Mouse (Mus musculus) left cerebral cortex, adult 8-10 months (tissue): ENCODE results near the gene Aifm1. TPM values are rescaled to one million over a fixed set of nuclear protein-coding genes. Genes with fewer than 3 reads are reported as not detected.

Experiments used
- DNase-seq, 2 experiments: peaks; one replicate each; pipeline ENCODE4 v3.0.0; 2022; ENCODE audit warnings: low spot score in 2 of 2
- total RNA-seq, 4 experiments: library from RNA; stranded (reverse); gene quantifications; 2 replicates each; pipeline ENCODE4 v1.2.4; 2022

The Aifm1 gene
- total RNA-seq, 4 experiments from 2014 or later = 23.6 to 26.2 (median 24.7) TPM

GRCm38 (mm10) chrX:48425280-48425679, 88.1 kb downstream of the Aifm1 start:
- no peak for DNase-seq

Other genes starting within 250 kb of the Aifm1 start
- 10 to 100 TPM; 19.9 to 24.8 (median 22.8) TPM for gene Bcorl1, start 172.2 kb downstream of the Aifm1 start, total RNA-seq
- gene Elf4, start 50.4 kb downstream of the Aifm1 start, total RNA-seq = 1 to 10 TPM; 1.0 to 2.8 (median 1.7) TPM
- gene Rab33a, start 5.7 kb upstream of the Aifm1 start, total RNA-seq = 10 to 100 TPM; 30.2 to 39.6 (median 33.8) TPM
- gene Zfp280c, start 80.9 kb upstream of the Aifm1 start, total RNA-seq = 10 to 100 TPM; 21.1 to 24.8 (median 23.1) TPM
- 10 to 100 TPM; 57.8 to 72.4 (median 66.7) TPM for gene Slc25a14, start 109.8 kb upstream of the Aifm1 start, total RNA-seq
- gene Gpr119, start 160.9 kb upstream of the Aifm1 start, total RNA-seq = not detected
- gene Rbmx2, start 181.4 kb upstream of the Aifm1 start, total RNA-seq = 1 to 10 TPM; 4.5 to 5.7 (median 5.1) TPM